ENCODE assay signal across 8 mouse cellular contexts in the genomic region with DNA sequence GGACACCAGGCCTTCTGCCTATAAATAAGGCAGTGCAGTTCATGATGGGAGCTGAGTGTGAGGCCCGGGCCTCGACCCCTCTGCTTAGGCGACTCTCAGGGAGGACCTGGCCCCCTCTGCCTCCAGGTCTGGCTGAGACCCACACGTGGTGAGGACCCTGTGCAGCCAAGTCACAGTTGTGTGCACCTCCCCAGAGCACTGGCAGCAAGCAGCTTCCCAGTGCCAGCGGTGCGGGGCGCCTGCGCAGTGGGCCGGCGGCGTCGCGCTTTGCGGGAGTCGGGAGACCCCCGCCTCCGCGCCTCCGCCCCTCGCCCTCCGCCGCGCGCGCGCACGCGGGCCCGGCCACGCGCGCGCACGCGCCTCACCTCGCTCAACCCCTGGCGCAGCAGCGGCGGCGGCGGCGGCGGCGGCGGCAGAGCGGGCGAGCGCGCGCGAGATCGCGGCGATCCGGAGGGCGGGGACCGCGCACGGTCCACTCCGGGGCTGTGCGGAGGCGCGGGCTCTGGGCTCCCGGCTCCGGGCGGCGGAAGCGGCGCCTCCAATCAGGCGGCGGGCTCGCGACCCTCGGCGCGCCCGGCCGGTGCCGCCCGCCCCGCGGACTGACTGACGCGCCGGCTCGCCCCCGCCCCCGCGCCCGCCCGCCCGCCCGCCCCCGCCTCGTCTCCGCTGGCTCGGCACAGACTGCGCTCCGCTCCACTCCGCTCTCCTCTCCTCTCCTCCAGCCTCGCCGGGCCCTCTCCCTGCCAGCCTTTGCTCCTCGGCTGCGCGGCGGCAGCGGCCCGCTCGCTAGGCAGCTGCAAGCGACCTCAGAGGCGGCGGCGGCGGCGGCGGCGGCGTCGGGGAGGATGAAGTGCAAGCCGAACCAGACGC. TPM values are rescaled to one million over a fixed set of nuclear protein-coding genes. Genes with fewer than 3 reads are reported as not detected.
DNase-seq lines count a peak whose midpoint lies in the region; ATAC-seq and TF ChIP-seq lines count a peak whose summit lies in the region.
"Not testable (repeated sequence)": the region's sequence is repeated elsewhere in the genome, so short reads cannot be mapped to it uniquely, and the experiment has no call there.
"Had no signal": no experiment of that assay in that cellular context is flagged by ENCODE, and none has a peak within 500 bp of the region (broad histone marks: within the 10 kb centered on the region; RNA-seq: fewer than 3 reads in every experiment).

Nudt11 (plus strand) TSS at position 388 of the 870 bp plus-strand sequence.

- 28% methylated on average over 12 of the region's 121 CpGs for WGBS in forebrain, embryonic 15.5 days
- WGBS in heart, postnatal 0 days: no CpG with 5 or more reads among the region's 121 CpGs
- WGBS in kidney, adult 2 months: no CpG with 5 or more reads among the region's 121 CpGs
- no CpG with 5 or more reads among the region's 121 CpGs for WGBS in lung, embryonic 14.5 days
- WGBS in olfactory bulb, adult 2 months: 51% methylated on average over 12 of the region's 121 CpGs

- DNase-seq in cerebellum, adult 9-10 months: peak; percentile 22
- DNase-seq in heart, postnatal 0 days (ENCODE audit: low spot score); lung, embryonic 14.5 days: not testable (repeated sequence)
- DNase-seq in kidney, adult 2 months: peak; percentile 2
- peak; percentile 12 to 18 for DNase-seq in left cerebral cortex, adult 2 months (ENCODE audit: extremely low spot score in 1 of 2, low spot score in 2 of 2)

- not testable (repeated sequence) for H3K9me3 ChIP-seq in forebrain, embryonic 15.5 days; heart, postnatal 0 days (replicated peaks; ENCODE audit: control insufficient read depth, low read length); lung, embryonic 14.5 days (ENCODE audit: low read depth, low read length)

- H3K36me3 ChIP-seq in forebrain, embryonic 15.5 days; heart, postnatal 0 days (replicated peaks; ENCODE audit: control insufficient read depth, insufficient read depth, low read length); kidney, adult 2 months (ENCODE audit: control insufficient read depth, insufficient read depth, low read length); lung, embryonic 14.5 days (ENCODE audit: insufficient read depth): not testable (repeated sequence)

- not testable (repeated sequence) for TF ChIP-seq CTCF in heart, postnatal 0 days (IDR thresholded peaks at IDR 0.05; ENCODE audit: low read depth); kidney, adult 2 months (conservative IDR thresholded peaks at IDR 0.05; ENCODE audit: insufficient read depth, insufficient read length, low read depth, low read length); left cerebral cortex, adult 2 months (IDR thresholded peaks at IDR 0.05); lung, embryonic 14.5 days (IDR thresholded peaks at IDR 0.05; ENCODE audit: low read depth); olfactory bulb, adult 2 months (IDR thresholded peaks at IDR 0.05; ENCODE audit: insufficient read depth, low read depth, low read length)

- TF ChIP-seq EP300 in heart, postnatal 0 days (IDR thresholded peaks at IDR 0.05; ENCODE audit: low read depth): not testable (repeated sequence)

- peak; percentile 90 for ATAC-seq in forebrain, embryonic 15.5 days (replicated peaks)
- ATAC-seq in heart, postnatal 0 days (ENCODE audit: insufficient read depth, low read depth): peak; percentile 75
- ATAC-seq in lung, embryonic 14.5 days (ENCODE audit: insufficient read depth): peak; percentile 92

- H3K9ac ChIP-seq in forebrain, embryonic 15.5 days (replicated peaks); heart, postnatal 0 days (replicated peaks; ENCODE audit: low read depth, low read length); lung, embryonic 14.5 days: not testable (repeated sequence)

- peak within 1 kb of the TSS; percentile 75 for H3K27ac ChIP-seq in forebrain, embryonic 15.5 days (replicated peaks)
- not testable (repeated sequence) for H3K27ac ChIP-seq in heart, postnatal 0 days (ENCODE audit: low read depth); kidney, adult 2 months (ENCODE audit: insufficient read depth, low read depth, low read length); left cerebral cortex, adult 2 months; lung, embryonic 14.5 days (ENCODE audit: low read depth); olfactory bulb, adult 2 months (ENCODE audit: insufficient read depth, low read depth, low read length)

- H3K4me2 ChIP-seq in forebrain, embryonic 15.5 days (replicated peaks): peak within 1 kb of the TSS; percentile 46
- peak within 1 kb of the TSS; percentile 47 for H3K4me2 ChIP-seq in heart, postnatal 0 days (ENCODE audit: low read depth, low read length)
- H3K4me2 ChIP-seq in lung, embryonic 14.5 days: peak within 1 kb of the TSS; percentile 49; the same call in 1 of the 2 replicates

- intact Hi-C loops in left cerebral cortex, adult 2 months (cut with DNase I): loop anchor here (5.0 kb wide), 1 partner anchor 120 kb away; no protein-coding TSS in a partner anchor

- H3K4me1 ChIP-seq in forebrain, embryonic 15.5 days; heart, postnatal 0 days (ENCODE audit: control insufficient read depth, insufficient read depth); kidney, adult 2 months (ENCODE audit: control insufficient read depth, insufficient read depth, low read length); lung, embryonic 14.5 days (ENCODE audit: insufficient read depth); olfactory bulb, adult 2 months (ENCODE audit: control insufficient read depth, insufficient read depth, low read length): not testable (repeated sequence)

- peak within 1 kb of the TSS; percentile 40 for H3K4me3 ChIP-seq in forebrain, embryonic 15.5 days
- H3K4me3 ChIP-seq in heart, postnatal 0 days (ENCODE audit: low read depth, low read length): 0 out of 2 replicates have a peak within 1 kb of the TSS, but pooled peaks have one; percentile 15
- peak within 1 kb of the TSS; percentile 31; the same call in 1 of the 2 replicates for H3K4me3 ChIP-seq in kidney, adult 2 months (ENCODE audit: insufficient read depth, low read depth, low read length)
- peak within 1 kb of the TSS; percentile 44 for H3K4me3 ChIP-seq in left cerebral cortex, adult 2 months
- peak within 1 kb of the TSS; percentile 21 for H3K4me3 ChIP-seq in lung, embryonic 14.5 days (ENCODE audit: low read depth, low read length)
- H3K4me3 ChIP-seq in olfactory bulb, adult 2 months (ENCODE audit: insufficient read depth, low read depth, low read length): peak within 1 kb of the TSS; percentile 47

- not testable (repeated sequence) for TF ChIP-seq POLR2A in kidney, adult 2 months (IDR thresholded peaks at IDR 0.05; ENCODE audit: low read depth, low read length); olfactory bulb, adult 2 months (IDR thresholded peaks at IDR 0.05; ENCODE audit: insufficient read depth, low read depth, low read length)

- H3K27me3 ChIP-seq in forebrain, embryonic 15.5 days; heart, postnatal 0 days (ENCODE audit: control insufficient read depth, insufficient read depth, low read length); kidney, adult 2 months (replicated peaks; ENCODE audit: control insufficient read depth, insufficient read depth, low read length); lung, embryonic 14.5 days (ENCODE audit: insufficient read depth, low read length): not testable (repeated sequence)

RNA-seq across cellular contexts. Expression of gene Nudt11, which starts in this region (rescaled TPM):
- 19.1 and 20.3 TPM in 2 replicates for polyA plus RNA-seq in forebrain, embryonic 15.5 days (2015; fragmentation: Nextera tagmentation; extraction: Ambion mirVana)
- 2.1 and 6.4 TPM in 2 replicates for total RNA-seq in heart, postnatal 0 days (2014; rRNA removed; ENCODE audit: low replicate concordance)
- 1.3 and 1.5 TPM in 2 replicates for polyA plus RNA-seq in heart, postnatal 0 days (2015; fragmentation: Nextera tagmentation; extraction: Ambion mirVana)
- polyA plus RNA-seq in kidney, adult 2 months (2012; rRNA removed): 0.84 TPM in 2 replicates
- total RNA-seq in left cerebral cortex, adult 2 months (2021): 10 to 100 TPM; 24.9 to 25.4 TPM
- polyA plus RNA-seq in lung, embryonic 14.5 days (2014; fragmentation: Nextera tagmentation; extraction: Ambion mirVana): 3.4 and 3.6 TPM in 2 replicates
- polyA plus RNA-seq in olfactory bulb, adult 2 months (2012; ENCODE audit: insufficient read depth, insufficient read length, low replicate concordance, missing spikeins): not detected in 2 replicates
- total RNA-seq: monocyte, adult 5-6 weeks had no signal

Comparison
In these comparisons a context has a peak if more than half of its experiments do, and no peak if none do; other contexts are left out.
1. Peak in DNase-seq and H3K4me3 ChIP-seq in kidney, adult 2 months; RNA of the gene not detected or under 1 TPM.